Mouse (Mus musculus) embryonic facial prominence, embryonic 11.5 days (tissue): ENCODE data around the gene Oxsr1. TPM values are rescaled to one million over a fixed set of nuclear protein-coding genes. Genes with fewer than 3 reads are reported as not detected.

Source experiments
- ATAC-seq: fragments of 200-750 bp; cut with Nextera tagmentation; replicated peaks from 2 replicates; pipeline ENCODE4 v1.8.0; 2017; ENCODE audit warnings: low read depth; ENCODE audit not compliant: insufficient number of reproducible peaks, low FRiP score, low TSS enrichment
- DNase-seq: peaks from one replicate; pipeline ENCODE4 v3.0.0-alpha.2; 2015; ENCODE audit warnings: low spot score
- H3K27ac ChIP-seq: fragments of 300-500 bp; sonication (generic); replicated peaks from 2 replicates; pipeline ENCODE4 v1.5.1; 2014; ENCODE audit warnings: mild to moderate bottlenecking, low read depth, low read length, control low read depth
- H3K27me3 ChIP-seq: fragments of 300-500 bp; sonication (generic); 2 replicates; pipeline ENCODE4 v1.6.1; 2014; ENCODE audit warnings: mild to moderate bottlenecking, low read length, moderate library complexity, mixed read lengths; ENCODE audit not compliant: control insufficient read depth, insufficient read depth
- H3K36me3 ChIP-seq: fragments of 300-500 bp; sonication (generic); replicated peaks from 2 replicates; pipeline ENCODE4 v1.6.1; 2014; ENCODE audit warnings: low read depth, mild to moderate bottlenecking, low read length, moderate library complexity, mixed read lengths; ENCODE audit not compliant: control insufficient read depth, insufficient read depth
- H3K4me1 ChIP-seq: fragments of 300-500 bp; sonication (generic); 2 replicates; pipeline ENCODE4 v1.6.1; 2014; ENCODE audit warnings: low read length, mixed read lengths; ENCODE audit not compliant: control insufficient read depth, insufficient read depth
- H3K4me2 ChIP-seq: fragments of 300-500 bp; sonication (generic); 2 replicates; pipeline ENCODE4 v1.6.1; 2014; ENCODE audit warnings: low read depth, mild to moderate bottlenecking, control low read depth, low read length, moderate library complexity
- H3K4me3 ChIP-seq: fragments of 300-500 bp; sonication (generic); 2 replicates; pipeline ENCODE4 v1.5.1; 2014; ENCODE audit warnings: low read depth, low read length, control low read depth
- H3K9ac ChIP-seq: fragments of 300-500 bp; sonication (generic); replicated peaks from 2 replicates; pipeline ENCODE4 v1.6.1; 2014; ENCODE audit warnings: mild to moderate bottlenecking, control low read depth, low read length
- H3K9me3 ChIP-seq: fragments of 300-500 bp; sonication (generic); replicated peaks from 2 replicates; pipeline ENCODE4 v1.6.1; 2016; ENCODE audit warnings: mild to moderate bottlenecking, low read length, inconsistent platforms, mixed read lengths; ENCODE audit not compliant: control insufficient read depth
- WGBS: fragments of 180-500 bp; shearing (Covaris S2); extraction: QIAGEN DNeasy Blood & Tissue Kit; methylation state at CpG from one replicate; pipeline ENCODE4 v1.1.7; 2014; 5-methylcytosine and 5-hydroxymethylcytosine counted together
- polyA plus RNA-seq: library from polyadenylated mRNA; unstranded; fragments of >200 nt; fragmentation: Nextera tagmentation; extraction: Ambion mirVana; gene quantifications from 2 replicates; pipeline ENCODE4 v1.2.1, GENCODE M21; 2014

The Oxsr1 gene
- polyA plus RNA-seq, 1 experiment from 2014 or later = 15.0 TPM

DNA sequence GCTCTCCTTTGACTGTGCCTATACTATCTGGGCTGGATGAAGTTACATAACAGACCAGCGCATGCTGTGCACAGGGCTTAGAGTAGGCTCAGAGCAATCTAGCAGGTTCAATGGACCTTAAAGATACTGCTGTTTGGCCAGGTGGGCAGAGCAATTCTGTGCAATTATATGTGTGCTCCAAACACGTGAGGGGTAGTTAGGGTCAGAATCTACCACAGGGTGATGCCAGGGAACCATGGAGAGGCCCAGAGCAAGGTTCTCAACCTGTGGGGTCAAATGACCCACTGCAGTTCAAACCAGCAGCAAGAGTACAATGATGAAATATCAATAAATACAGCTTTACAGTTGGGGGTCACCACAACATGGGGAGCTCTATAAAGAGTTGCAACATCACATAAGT, 115.6 kb downstream of the Oxsr1 start:
- no peaks in the 10 kb centered on the region for H3K36me3 ChIP-seq
- DNase-seq = no peak
- H3K4me1 ChIP-seq = no peaks in the 10 kb centered on the region
- WGBS = 80% methylated on average over 2 of the region's 2 CpGs
- H3K9ac ChIP-seq = no peak overlapping the region
- H3K27me3 ChIP-seq = no peaks in the 10 kb centered on the region
- H3K4me2 ChIP-seq = no peak overlapping the region
- H3K4me3 ChIP-seq = no peak overlapping the region
- no peak overlapping the region for H3K27ac ChIP-seq
- no peaks in the 10 kb centered on the region for H3K9me3 ChIP-seq
- no peak for ATAC-seq

GRCm38 (mm10) chr9:119205756-119206155, 116.5 kb downstream of the Oxsr1 start:
- Histone ChIP-seq H3K9ac (no peak overlapping the region), H3K9me3 (no peaks in the 10 kb centered on the region), H3K4me3 (no peak overlapping the region), H3K36me3 (no peaks in the 10 kb centered on the region), H3K4me2 (no peak overlapping the region), H3K4me1 (no peaks in the 10 kb centered on the region), H3K27ac (no peak overlapping the region), H3K27me3 (no peaks in the 10 kb centered on the region)
- no peak for DNase-seq
- WGBS = 90% methylated on average over 5 of the region's 5 CpGs
- ATAC-seq = no peak

GRCm38 (mm10) chr9:119203617-119204016, 118.6 kb downstream of the Oxsr1 start:
- WGBS = 98% methylated on average over 9 of the region's 9 CpGs
- DNase-seq = no peak
- no peaks in the 10 kb centered on the region for H3K36me3 ChIP-seq
- no peak overlapping the region for H3K4me3 ChIP-seq
- H3K4me1 ChIP-seq = no peaks in the 10 kb centered on the region
- ATAC-seq = no peak
- no peak overlapping the region for H3K4me2 ChIP-seq
- H3K9ac ChIP-seq = no peak overlapping the region
- H3K27ac ChIP-seq = no peak overlapping the region
- no peaks in the 10 kb centered on the region for H3K27me3 ChIP-seq
- no peaks in the 10 kb centered on the region for H3K9me3 ChIP-seq

DNA sequence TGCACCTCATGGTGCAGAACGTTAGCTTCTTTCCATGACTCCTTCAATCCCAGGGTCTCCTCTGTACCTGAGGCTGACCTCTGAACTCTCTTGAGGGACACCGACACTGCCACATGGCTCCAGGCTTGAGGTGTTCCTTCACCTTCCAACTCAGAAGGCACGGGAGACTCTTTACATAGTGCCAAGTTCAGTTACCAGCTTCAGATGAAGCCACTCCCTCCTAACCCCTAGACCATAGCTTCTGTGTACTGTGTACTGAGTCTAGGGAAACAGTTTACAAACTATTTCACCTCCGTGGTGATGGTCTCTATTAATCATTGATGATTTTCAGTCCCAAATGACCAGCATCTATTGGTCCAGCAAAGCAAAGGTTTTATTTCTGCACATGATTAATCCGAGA, 120.6 kb downstream of the Oxsr1 start:
- H3K27me3 ChIP-seq = no peaks in the 10 kb centered on the region
- WGBS = 88% methylated on average over 5 of the region's 5 CpGs
- no peak overlapping the region for H3K27ac ChIP-seq
- DNase-seq = no peak
- no peaks in the 10 kb centered on the region for H3K36me3 ChIP-seq
- no peak overlapping the region for H3K4me3 ChIP-seq
- H3K9ac ChIP-seq = no peak overlapping the region
- no peaks in the 10 kb centered on the region for H3K9me3 ChIP-seq
- no peaks in the 10 kb centered on the region for H3K4me1 ChIP-seq
- no peak for ATAC-seq
- H3K4me2 ChIP-seq = no peak overlapping the region

- H3K27me3 ChIP-seq = no peaks in the 10 kb centered on the region
- H3K9ac ChIP-seq = no peak overlapping the region
- H3K27ac ChIP-seq = no peak overlapping the region
- H3K9me3 ChIP-seq = no peaks in the 10 kb centered on the region
- H3K36me3 ChIP-seq = no peaks in the 10 kb centered on the region
- 69% methylated on average over 10 of the region's 10 CpGs for WGBS
- H3K4me3 ChIP-seq = no peak overlapping the region
- ATAC-seq = no peak
- DNase-seq = peak; percentile 45
- no peak overlapping the region for H3K4me2 ChIP-seq
- no peaks in the 10 kb centered on the region for H3K4me1 ChIP-seq
These were observed 122.9 kb downstream of the Oxsr1 start for GRCm38 (mm10) chr9:119199151-119199861.

GRCm38 (mm10) chr9:119192202-119192990, 129.8 kb downstream of the Oxsr1 start:
- H3K27ac ChIP-seq = no peak overlapping the region
- no peak for ATAC-seq
- 32% methylated on average over 11 of the region's 11 CpGs for WGBS
- peak; percentile 67 for DNase-seq
- H3K27me3 ChIP-seq = no peaks in the 10 kb centered on the region
- no peak overlapping the region for H3K4me2 ChIP-seq
- no peak overlapping the region for H3K4me3 ChIP-seq
- no peaks in the 10 kb centered on the region for H3K9me3 ChIP-seq
- H3K36me3 ChIP-seq = no peaks in the 10 kb centered on the region
- no peak overlapping the region for H3K9ac ChIP-seq
- no peaks in the 10 kb centered on the region for H3K4me1 ChIP-seq

Other genes with a start within 250 kb of the Oxsr1 start
- 20.1 and 21.5 TPM in 2 replicates for gene Plcd1, start 228.9 kb downstream of the Oxsr1 start, polyA plus RNA-seq
- gene Dlec1, start 219.9 kb downstream of the Oxsr1 start, polyA plus RNA-seq = 0.69 and 1.5 TPM in 2 replicates
- gene Acaa1b, start 165.3 kb downstream of the Oxsr1 start, polyA plus RNA-seq = 1.1 and 1.3 TPM in 2 replicates
- gene Gm47289, start 163.3 kb downstream of the Oxsr1 start, polyA plus RNA-seq = not detected in 2 replicates
- gene Slc22a13, start 113.3 kb downstream of the Oxsr1 start, polyA plus RNA-seq = not detected in 2 replicates
- 61.2 and 67.8 TPM in 2 replicates for gene Acaa1a, start 17.2 kb upstream of the Oxsr1 start, polyA plus RNA-seq
- gene Myd88, start 19.0 kb upstream of the Oxsr1 start, polyA plus RNA-seq = 9.4 and 11.3 TPM in 2 replicates
- gene Xylb, start 35.0 kb upstream of the Oxsr1 start, polyA plus RNA-seq = 6.3 and 6.7 TPM in 2 replicates
- gene Slc22a14, start 43.1 kb upstream of the Oxsr1 start, polyA plus RNA-seq = not detected in 2 replicates
- gene Acvr2b, start 79.7 kb upstream of the Oxsr1 start, polyA plus RNA-seq = 43.9 and 49.5 TPM in 2 replicates
- 50.7 and 53.6 TPM in 2 replicates for gene Exog, start 122.5 kb upstream of the Oxsr1 start, polyA plus RNA-seq